Mouse (Mus musculus): Measurements from ENCODE around the gene Olfr930.

Gene Olfr930

GRCm38 (mm10) chr9:38929509-38929908 lies at the start of gene Olfr930:
Gene Olfr930, plus strand, starts transcription at chr9:38929809.
- no peak for DNase-seq (ENCODE audit: low spot score in 2 of 2)

GRCm38 (mm10) chr9:38953401-38954123 lies 24.0 kb downstream of the Olfr930 start:
- DNase-seq (ENCODE audit: low spot score in 2 of 2), result no peak

- no peak for DNase-seq (ENCODE audit: low spot score in 2 of 2)
Observed at GRCm38 (mm10) chr9:38954124-38954416, 24.5 kb downstream of the Olfr930 start.

GRCm38 (mm10) chr9:38972013-38972412 lies 42.4 kb downstream of the Olfr930 start, which contains the start of gene Olfr933:
Gene Olfr933, plus strand, starts transcription at chr9:38972313.
- DNase-seq (ENCODE audit: low spot score in 2 of 2), result no peak

Data from natural killer cell, adult 2 months (primary cell).